Mouse (Mus musculus): Measurements from ENCODE around the gene Myocd.

Gene Myocd

GRCm38 (mm10) chr11:65139030-65139429 is 130.8 kb downstream of the Myocd start:
- DNase-seq (ENCODE audit: low spot score): no peak

- no peak for DNase-seq (ENCODE audit: low spot score)
Observed at GRCm38 (mm10) chr11:65137145-65137652, 132.6 kb downstream of the Myocd start.

GRCm38 (mm10) chr11:65135251-65135739 is 134.5 kb downstream of the Myocd start:
- no peak for DNase-seq (ENCODE audit: low spot score)

GRCm38 (mm10) chr11:65133661-65134060 is 136.1 kb downstream of the Myocd start:
- no peak for DNase-seq (ENCODE audit: low spot score)

GRCm38 (mm10) chr11:65129110-65129509 is 140.7 kb downstream of the Myocd start:
- DNase-seq (ENCODE audit: low spot score): no peak

DNA sequence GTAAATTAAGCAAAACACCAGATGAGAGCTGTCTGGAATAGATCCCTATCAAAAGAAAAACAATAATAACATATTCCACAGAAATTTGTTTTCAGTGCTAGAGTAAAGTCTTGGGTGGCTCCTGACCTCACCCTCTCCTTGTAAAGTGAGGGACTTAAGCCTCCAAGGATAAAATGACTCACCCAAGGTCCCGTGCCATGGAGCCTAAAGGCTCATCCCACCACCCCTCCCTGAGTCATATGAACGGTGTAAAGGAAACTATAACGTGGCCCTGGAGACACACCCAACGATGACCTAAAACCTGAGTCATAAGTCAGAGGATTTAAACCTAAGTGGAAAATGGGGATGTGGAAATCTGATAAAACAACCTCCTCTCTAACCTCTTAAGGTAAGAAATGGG is 141.1 kb downstream of the Myocd start:
- DNase-seq (ENCODE audit: low spot score): no peak

DNA sequence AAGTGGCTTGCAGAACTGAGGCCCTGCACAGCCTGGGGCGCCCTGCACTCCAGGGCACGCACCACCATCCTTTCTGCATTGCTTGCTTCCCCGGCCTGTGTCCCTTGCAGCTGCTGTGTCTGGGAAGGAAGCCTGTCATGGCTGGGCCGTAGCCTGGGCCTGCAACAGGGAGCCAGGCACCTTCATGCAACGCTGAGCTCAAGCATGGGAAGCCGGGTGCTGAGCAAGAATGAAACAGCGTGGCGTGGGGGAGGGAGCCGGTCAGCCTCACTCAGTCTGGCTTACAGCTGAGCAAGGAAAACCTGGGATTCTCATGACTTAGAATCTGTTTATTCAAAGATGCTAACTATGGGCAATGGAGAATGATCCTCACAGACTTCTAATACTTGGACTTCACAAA is 143.2 kb downstream of the Myocd start:
- no peak for DNase-seq (ENCODE audit: low spot score)

All from yolk sac, embryonic 10.5 days (tissue).